Mouse (Mus musculus): ENCODE data around the gene Rplp0.

Gene Rplp0

DNA sequence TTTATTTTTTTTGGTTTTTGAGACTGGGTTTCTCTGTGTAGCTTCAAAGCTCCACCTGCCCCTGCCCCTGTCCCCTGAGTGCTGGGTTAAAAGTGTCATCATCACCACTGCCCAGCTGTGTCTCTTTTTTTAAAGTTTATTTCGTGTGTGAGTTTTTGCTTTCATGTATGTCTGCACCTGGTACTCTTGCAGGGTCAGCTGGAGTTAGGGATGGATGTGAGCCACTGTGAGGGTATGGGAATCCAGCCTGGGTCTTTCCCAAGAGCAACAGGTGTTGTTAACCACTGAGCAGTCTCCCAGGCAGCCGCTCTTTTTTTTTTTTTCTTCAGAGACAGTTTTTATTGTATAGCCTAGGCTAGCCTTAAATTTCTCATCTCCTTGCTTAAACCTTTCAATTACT lies 27.5 kb downstream of the Rplp0 start:
- DNase-seq: no peak

DNA sequence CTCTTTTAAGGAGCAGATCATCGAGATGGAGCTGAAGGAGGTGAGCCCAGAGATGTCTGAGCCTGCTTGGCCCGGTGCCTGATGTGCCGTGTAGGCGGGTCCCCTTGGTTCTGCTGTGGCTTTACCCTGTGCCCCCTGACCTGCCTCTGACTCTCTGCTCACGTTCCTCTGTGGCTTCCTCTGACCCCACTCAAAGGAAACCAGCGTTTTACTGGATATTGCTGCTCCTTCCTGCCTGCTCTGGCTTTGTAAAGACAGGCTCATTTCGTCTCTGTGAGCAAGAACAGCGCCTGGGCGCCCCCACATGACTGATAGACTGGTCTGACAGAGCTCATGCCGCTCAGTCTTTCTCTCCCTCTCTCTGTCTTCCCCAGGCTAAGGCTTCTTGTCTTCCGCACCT lies 31.8 kb downstream of the Rplp0 start:
- no peak for DNase-seq

DNA sequence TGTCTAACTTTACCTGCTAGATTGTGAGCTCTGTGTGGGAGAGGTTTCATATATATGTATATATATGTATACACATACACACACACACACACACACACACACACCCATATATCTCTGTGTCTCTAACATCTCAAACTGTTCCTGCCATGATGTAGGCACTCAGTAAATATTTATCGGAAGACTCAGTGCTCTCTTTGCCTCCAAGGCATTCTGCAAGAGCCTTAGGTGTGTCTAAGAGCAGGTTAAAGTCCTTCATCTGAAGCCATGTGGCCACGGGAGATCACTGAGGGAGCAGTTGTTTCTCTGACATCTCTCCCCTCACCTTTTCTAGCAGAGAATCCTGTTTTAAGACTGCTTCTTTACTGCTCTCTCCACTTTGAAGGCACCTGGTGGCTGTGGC lies 32.2 kb downstream of the Rplp0 start:
- no peak for DNase-seq

DNA sequence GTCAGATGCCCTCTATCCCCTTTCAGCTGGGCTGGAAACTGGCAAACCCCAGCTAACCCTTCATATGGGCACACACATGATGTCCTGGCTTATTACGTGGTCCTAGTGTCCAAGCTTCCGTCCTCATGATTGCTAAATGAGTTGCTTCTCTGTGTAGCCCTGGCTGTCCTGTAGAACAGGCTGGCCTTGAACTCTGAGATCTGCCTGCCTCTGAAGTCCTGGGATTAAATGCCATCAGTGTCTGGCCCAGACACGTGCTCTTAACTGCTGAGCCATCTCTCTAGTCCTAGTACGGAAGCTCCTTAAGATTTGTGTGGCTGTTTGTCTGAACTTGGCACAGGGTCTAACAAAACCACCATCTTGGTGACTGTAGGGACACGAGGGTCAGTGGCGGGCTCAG lies 44.3 kb downstream of the Rplp0 start:
- DNase-seq: no peak

DNA sequence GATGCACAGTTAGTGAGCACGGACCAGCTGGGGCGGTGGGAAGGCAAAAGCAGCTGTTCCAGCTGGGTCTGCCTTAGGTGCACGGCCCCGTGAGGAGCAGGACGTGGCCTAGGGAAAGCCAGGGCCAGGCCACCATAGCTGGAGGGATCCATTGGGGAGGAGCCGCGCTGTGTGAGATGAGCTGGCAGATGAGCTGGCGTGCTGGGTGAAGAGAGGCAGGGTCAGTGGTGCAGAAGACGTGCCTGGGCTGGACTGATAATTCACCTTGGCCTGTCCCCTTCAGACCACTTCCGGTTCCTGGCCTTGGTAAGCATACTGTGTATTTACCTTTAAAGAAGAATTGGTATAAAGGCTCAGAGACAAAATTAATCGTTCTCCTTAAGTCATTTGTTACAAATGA lies 52.3 kb downstream of the Rplp0 start:
- no peak for DNase-seq

All from kidney, adult 11 months (tissue).